ENCODE assay signal across 7 mouse cellular contexts in genomic region chr12:29627956-29628750, GRCm38 (mm10).
DNase-seq lines count a peak whose midpoint lies in the region; ATAC-seq and TF ChIP-seq lines count a peak whose summit lies in the region.

No protein-coding gene starts in this region.

- no peak for TF ChIP-seq EP300 in liver, embryonic 14.5 days (IDR thresholded peaks at IDR 0.05; ENCODE audit: low read depth)

- H3K4me1 ChIP-seq in liver, embryonic 14.5 days (replicated peaks; ENCODE audit: control insufficient read depth in 2 of 2, insufficient read depth in 2 of 2, low read length in 1 of 2), result no peaks in the 10 kb centered on the region
- no peaks in the 10 kb centered on the region for H3K4me1 ChIP-seq in liver, embryonic 12.5 days
- peaks cover 13% of the 10 kb centered on the region for H3K4me1 ChIP-seq in forebrain, postnatal 0 days (ENCODE audit: insufficient read depth)

- 54% methylated on average over 15 of the region's 15 CpGs for WGBS in liver, embryonic 14.5 days (ENCODE audit: insufficient replicate concordance)
- WGBS in liver, embryonic 12.5 days (ENCODE audit: insufficient replicate concordance), result 59% methylated on average over 15 of the region's 15 CpGs
- WGBS in forebrain, postnatal 0 days, result 62% methylated on average over 15 of the region's 15 CpGs

- no peak overlapping the region for H3K27ac ChIP-seq in liver, embryonic 14.5 days
- no peak overlapping the region for H3K27ac ChIP-seq in liver, embryonic 12.5 days
- peak overlapping the region; percentile 62 for H3K27ac ChIP-seq in forebrain, postnatal 0 days (ENCODE audit: low read depth, low read length)

- H3K36me3 ChIP-seq in liver, embryonic 14.5 days (replicated peaks; ENCODE audit: control insufficient read depth, insufficient read depth, low read depth), result no peaks in the 10 kb centered on the region
- no peaks in the 10 kb centered on the region for H3K36me3 ChIP-seq in liver, embryonic 12.5 days
- no peaks in the 10 kb centered on the region; the same call in 1 of the 2 replicates for H3K36me3 ChIP-seq in forebrain, postnatal 0 days (ENCODE audit: insufficient read depth)

- H3K4me3 ChIP-seq in liver, embryonic 14.5 days (ENCODE audit: insufficient read depth in 1 of 2, low read depth in 2 of 2, low read length in 2 of 2), result no peak overlapping the region
- H3K4me3 ChIP-seq in liver, embryonic 12.5 days, result no peak overlapping the region
- no peak overlapping the region for H3K4me3 ChIP-seq in forebrain, postnatal 0 days (ENCODE audit: low read depth, low read length)

- peak; percentile 45 for TF ChIP-seq CTCF in liver, embryonic 14.5 days (IDR thresholded peaks at IDR 0.05; ENCODE audit: low read depth)
- TF ChIP-seq CTCF in forebrain, postnatal 0 days (IDR thresholded peaks at IDR 0.05; ENCODE audit: low read depth), result peak; percentile 71

- no peak overlapping the region for H3K9ac ChIP-seq in liver, embryonic 14.5 days (replicated peaks)
- H3K9ac ChIP-seq in liver, embryonic 12.5 days, result no peak overlapping the region
- no peak overlapping the region for H3K9ac ChIP-seq in forebrain, postnatal 0 days

- H3K4me2 ChIP-seq in liver, embryonic 14.5 days (ENCODE audit: low read depth), result no peak overlapping the region
- H3K4me2 ChIP-seq in liver, embryonic 12.5 days, result no peak overlapping the region
- H3K4me2 ChIP-seq in forebrain, postnatal 0 days (ENCODE audit: low read depth), result no peak overlapping the region

- H3K27me3 ChIP-seq in liver, embryonic 14.5 days (ENCODE audit: control insufficient read depth, insufficient read depth, low read length), result no peaks in the 10 kb centered on the region
- no peaks in the 10 kb centered on the region for H3K27me3 ChIP-seq in liver, embryonic 12.5 days (replicated peaks)
- no peaks in the 10 kb centered on the region for H3K27me3 ChIP-seq in forebrain, postnatal 0 days (ENCODE audit: insufficient read depth, low read length)

- DNase-seq in liver, embryonic 14.5 days (ENCODE audit: low read depth in 3 of 3, low spot score in 3 of 3), result no peak
- peak; percentile 38 for DNase-seq in forebrain, postnatal 0 days
- DNase-seq in retina, postnatal 1 day, result peak; percentile 73
- DNase-seq in left cerebral cortex, adult 11 months (ENCODE audit: low spot score), result no peak
- no peak for DNase-seq in gastrocnemius, adult 18-20 months (ENCODE audit: low spot score)

- no peaks in the 10 kb centered on the region for H3K9me3 ChIP-seq in liver, embryonic 14.5 days (ENCODE audit: control insufficient read depth, low read length)
- no peaks in the 10 kb centered on the region for H3K9me3 ChIP-seq in liver, embryonic 12.5 days (replicated peaks)
- no peaks in the 10 kb centered on the region for H3K9me3 ChIP-seq in forebrain, postnatal 0 days (ENCODE audit: low read length)

- ATAC-seq in liver, embryonic 14.5 days (ENCODE audit: insufficient read depth), result no peak
- no peak for ATAC-seq in liver, embryonic 12.5 days
- ATAC-seq in cerebellum, adult (ENCODE audit: insufficient number of reproducible peaks, low FRiP score, low TSS enrichment), result 0 out of 2 replicates have a peak, but pooled peaks have one; percentile 34
- ATAC-seq in forebrain, postnatal 0 days, result peak; percentile 19; the same call in 1 of the 2 replicates

Comparison
In these comparisons a context has a peak if more than half of its experiments do, and no peak if none do; other contexts are left out.
1. ATAC-seq: peak in cerebellum, adult (single experiment) and forebrain, postnatal 0 days (single experiment); none in liver, embryonic 14.5 days (single experiment) and liver, embryonic 12.5 days (single experiment).
2. DNase-seq: peak in forebrain, postnatal 0 days (single experiment) and retina, postnatal 1 day (single experiment); none in liver, embryonic 14.5 days (0 of 3), left cerebral cortex, adult 11 months (single experiment) and gastrocnemius, adult 18-20 months (single experiment).